Mouse (Mus musculus): ENCODE measurements at regions not wholly inside any gene's neighbourhood (a gene's known extent, or its start where the extent isn't known, plus 50 kb on each side); places are given as distances from the start of the nearest gene placed in this dataset.

GRCm38 (mm10) chr4:131207249-131207648 lies 263.1 kb downstream of the Matn1 start:
- TF ChIP-seq GATA1 (IDR thresholded peaks at IDR 0.05; ENCODE audit: borderline replicate concordance, low read length) (no peak), FLI1 (IDR thresholded peaks at IDR 0.05; ENCODE audit: low read length) (no peak)

Data from megakaryocyte, embryonic 14.5 days (primary cell).